Mouse (Mus musculus): ENCODE measurements around the gene Ebpl. TPM values are rescaled to one million over a fixed set of nuclear protein-coding genes. Genes with fewer than 3 reads are reported as not detected.

Gene Ebpl
- polyA plus RNA-seq (2015; fragmentation: Nextera tagmentation; extraction: Ambion mirVana) = 11.9 and 13.8 TPM in 2 replicates

GRCm38 (mm10) chr14:61360131-61360980 lies at the start of gene Ebpl:
Gene Ebpl (minus strand): TSS chr14:61360439.
- H3K4me1 ChIP-seq (ENCODE audit: control insufficient read depth, insufficient read depth, low read depth, low read length) = peaks cover 6% of the 10 kb centered on the region
- peak; percentile 97 for ATAC-seq

GRCm38 (mm10) chr14:61410020-61410419 lies 49.8 kb upstream of the Ebpl start:
- H3K27ac ChIP-seq (ENCODE audit: low read depth, low read length) = no peak overlapping the region
- ATAC-seq = no peak

More at GRCm38 (mm10) chr14:61360131-61360980, at the start of gene Ebpl:
- under 1% methylated on average over 33 of the region's 40 CpGs for WGBS
- H3K9me3 ChIP-seq (ENCODE audit: control insufficient read depth, low read length) = no peaks in the 10 kb centered on the region
- H3K27ac ChIP-seq (ENCODE audit: low read depth, low read length) = peak within 1 kb of the TSS; percentile 76
- H3K4me3 ChIP-seq (ENCODE audit: low read length) = peak within 1 kb of the TSS; percentile 59
- H3K4me2 ChIP-seq (ENCODE audit: low read length) = peak within 1 kb of the TSS; percentile 59
- no peaks in the 10 kb centered on the region for H3K27me3 ChIP-seq (replicated peaks; ENCODE audit: control insufficient read depth, insufficient read depth, low read length)
- H3K36me3 ChIP-seq (ENCODE audit: control insufficient read depth, insufficient read depth, low read length) = no peaks in the 10 kb centered on the region
- H3K9ac ChIP-seq (ENCODE audit: low read depth, low read length) = peak within 1 kb of the TSS; percentile 77

DNA sequence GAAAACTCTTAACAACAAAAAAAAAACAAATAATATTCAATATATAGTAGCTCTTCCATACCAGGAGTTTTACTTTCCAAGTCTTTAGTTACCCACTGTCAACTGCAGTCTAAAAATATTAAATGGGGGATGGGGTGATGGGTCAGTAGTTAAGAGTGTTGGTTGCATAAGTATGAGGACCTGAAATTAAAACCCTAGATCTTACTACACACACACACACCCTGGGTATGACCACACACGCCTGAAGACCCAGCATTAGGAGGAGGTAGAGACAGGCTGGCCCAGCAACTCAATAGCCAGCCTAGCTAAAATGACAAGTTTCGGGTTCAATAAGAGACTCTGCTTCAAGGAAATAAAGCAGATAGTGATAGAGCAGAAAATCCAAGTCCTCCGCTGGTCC lies 46.8 kb upstream of the Ebpl start:
- Histone ChIP-seq H3K4me3 (ENCODE audit: low read length) (no peak overlapping the region), H3K27me3 (replicated peaks; ENCODE audit: control insufficient read depth, insufficient read depth, low read length) (no peaks in the 10 kb centered on the region), H3K4me2 (ENCODE audit: low read length) (no peak overlapping the region), H3K36me3 (ENCODE audit: control insufficient read depth, insufficient read depth, low read length) (no peaks in the 10 kb centered on the region), H3K27ac (ENCODE audit: low read depth, low read length) (no peak overlapping the region), H3K4me1 (ENCODE audit: control insufficient read depth, insufficient read depth, low read depth, low read length) (no peaks in the 10 kb centered on the region; the same call in 1 of the 2 replicates), H3K9ac (ENCODE audit: low read depth, low read length) (no peak overlapping the region), H3K9me3 (ENCODE audit: control insufficient read depth, low read length) (no peaks in the 10 kb centered on the region)
- WGBS = 96% methylated on average over 3 of the region's 3 CpGs
- no peak for ATAC-seq

More at GRCm38 (mm10) chr14:61410020-61410419, 49.8 kb upstream of the Ebpl start:
- H3K4me1 ChIP-seq (ENCODE audit: control insufficient read depth, insufficient read depth, low read depth, low read length) = peaks cover 4% of the 10 kb centered on the region
- H3K36me3 ChIP-seq (ENCODE audit: control insufficient read depth, insufficient read depth, low read length) = no peaks in the 10 kb centered on the region
- no peak overlapping the region for H3K4me2 ChIP-seq (ENCODE audit: low read length)
- H3K9me3 ChIP-seq (ENCODE audit: control insufficient read depth, low read length) = no peaks in the 10 kb centered on the region
- 91% methylated on average over 2 of the region's 2 CpGs for WGBS
- no peak overlapping the region for H3K9ac ChIP-seq (ENCODE audit: low read depth, low read length)
- H3K27me3 ChIP-seq (replicated peaks; ENCODE audit: control insufficient read depth, insufficient read depth, low read length) = no peaks in the 10 kb centered on the region
- no peak overlapping the region for H3K4me3 ChIP-seq (ENCODE audit: low read length)

GRCm38 (mm10) chr14:61405761-61406160 lies 45.5 kb upstream of the Ebpl start:
- no peak overlapping the region for H3K9ac ChIP-seq (ENCODE audit: low read depth, low read length)
- no peak overlapping the region for H3K4me3 ChIP-seq (ENCODE audit: low read length)
- H3K9me3 ChIP-seq (ENCODE audit: control insufficient read depth, low read length) = no peaks in the 10 kb centered on the region
- no peaks in the 10 kb centered on the region for H3K27me3 ChIP-seq (replicated peaks; ENCODE audit: control insufficient read depth, insufficient read depth, low read length)
- H3K36me3 ChIP-seq (ENCODE audit: control insufficient read depth, insufficient read depth, low read length) = no peaks in the 10 kb centered on the region; the same call in 1 of the 2 replicates
- ATAC-seq = no peak
- H3K4me1 ChIP-seq (ENCODE audit: control insufficient read depth, insufficient read depth, low read depth, low read length) = no peaks in the 10 kb centered on the region; the same call in 1 of the 2 replicates
- H3K4me2 ChIP-seq (ENCODE audit: low read length) = no peak overlapping the region
- H3K27ac ChIP-seq (ENCODE audit: low read depth, low read length) = no peak overlapping the region

GRCm38 (mm10) chr14:61404941-61405340 lies 44.7 kb upstream of the Ebpl start:
- no peak overlapping the region for H3K4me3 ChIP-seq (ENCODE audit: low read length)
- H3K27me3 ChIP-seq (replicated peaks; ENCODE audit: control insufficient read depth, insufficient read depth, low read length) = no peaks in the 10 kb centered on the region
- ATAC-seq = no peak
- no peak overlapping the region for H3K4me2 ChIP-seq (ENCODE audit: low read length)
- no peak overlapping the region for H3K27ac ChIP-seq (ENCODE audit: low read depth, low read length)
- no peaks in the 10 kb centered on the region for H3K9me3 ChIP-seq (ENCODE audit: control insufficient read depth, low read length)
- H3K9ac ChIP-seq (ENCODE audit: low read depth, low read length) = no peak overlapping the region
- H3K36me3 ChIP-seq (ENCODE audit: control insufficient read depth, insufficient read depth, low read length) = no peaks in the 10 kb centered on the region; the same call in none of the 2 replicates
- no peaks in the 10 kb centered on the region; the same call in 1 of the 2 replicates for H3K4me1 ChIP-seq (ENCODE audit: control insufficient read depth, insufficient read depth, low read depth, low read length)
- whole genome bisulfite sequencing = 96% methylated on average over 3 of the region's 3 CpGs

GRCm38 (mm10) chr14:61394745-61395144 lies 34.5 kb upstream of the Ebpl start:
- no peaks in the 10 kb centered on the region for H3K27me3 ChIP-seq (replicated peaks; ENCODE audit: control insufficient read depth, insufficient read depth, low read length)
- H3K9ac ChIP-seq (ENCODE audit: low read depth, low read length) = no peak overlapping the region

DNA sequence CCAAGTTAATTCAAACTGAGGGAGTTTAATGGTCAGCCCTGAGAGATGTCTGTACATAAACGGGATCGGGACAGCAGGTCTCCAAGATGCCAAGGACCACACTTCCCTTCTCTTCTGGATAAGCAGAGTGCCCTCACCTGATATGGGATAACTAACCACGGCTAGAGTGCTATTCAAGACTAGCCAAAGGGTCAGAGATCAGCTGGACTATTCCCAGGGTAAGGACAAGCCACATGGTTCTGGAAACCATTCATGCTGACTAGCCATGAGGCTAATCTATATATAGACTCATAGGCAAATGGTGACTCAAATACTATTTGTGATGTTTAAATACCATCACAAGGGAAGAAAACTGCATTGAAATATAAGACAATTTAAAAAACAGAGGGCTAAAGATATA lies 30.3 kb upstream of the Ebpl start:
- H3K36me3 ChIP-seq (ENCODE audit: control insufficient read depth, insufficient read depth, low read length) = no peaks in the 10 kb centered on the region; the same call in none of the 2 replicates
- 84% methylated on average over 3 of the region's 3 CpGs for WGBS
- no peak overlapping the region for H3K4me2 ChIP-seq (ENCODE audit: low read length)
- no peaks in the 10 kb centered on the region for H3K27me3 ChIP-seq (replicated peaks; ENCODE audit: control insufficient read depth, insufficient read depth, low read length)
- ATAC-seq = no peak
- no peak overlapping the region for H3K9ac ChIP-seq (ENCODE audit: low read depth, low read length)
- H3K9me3 ChIP-seq (ENCODE audit: control insufficient read depth, low read length) = no peaks in the 10 kb centered on the region
- H3K27ac ChIP-seq (ENCODE audit: low read depth, low read length) = no peak overlapping the region
- H3K4me3 ChIP-seq (ENCODE audit: low read length) = no peak overlapping the region
- H3K4me1 ChIP-seq (ENCODE audit: control insufficient read depth, insufficient read depth, low read depth, low read length) = no peaks in the 10 kb centered on the region

More at GRCm38 (mm10) chr14:61394745-61395144, 34.5 kb upstream of the Ebpl start:
- Histone ChIP-seq H3K4me1 (ENCODE audit: control insufficient read depth, insufficient read depth, low read depth, low read length) (no peaks in the 10 kb centered on the region), H3K9me3 (ENCODE audit: control insufficient read depth, low read length) (no peaks in the 10 kb centered on the region), H3K4me2 (ENCODE audit: low read length) (no peak overlapping the region), H3K4me3 (ENCODE audit: low read length) (no peak overlapping the region), H3K27ac (ENCODE audit: low read depth, low read length) (no peak overlapping the region), H3K36me3 (ENCODE audit: control insufficient read depth, insufficient read depth, low read length) (no peaks in the 10 kb centered on the region; the same call in none of the 2 replicates)
- ATAC-seq = no peak
- 82% methylated on average over 6 of the region's 6 CpGs for WGBS

DNA sequence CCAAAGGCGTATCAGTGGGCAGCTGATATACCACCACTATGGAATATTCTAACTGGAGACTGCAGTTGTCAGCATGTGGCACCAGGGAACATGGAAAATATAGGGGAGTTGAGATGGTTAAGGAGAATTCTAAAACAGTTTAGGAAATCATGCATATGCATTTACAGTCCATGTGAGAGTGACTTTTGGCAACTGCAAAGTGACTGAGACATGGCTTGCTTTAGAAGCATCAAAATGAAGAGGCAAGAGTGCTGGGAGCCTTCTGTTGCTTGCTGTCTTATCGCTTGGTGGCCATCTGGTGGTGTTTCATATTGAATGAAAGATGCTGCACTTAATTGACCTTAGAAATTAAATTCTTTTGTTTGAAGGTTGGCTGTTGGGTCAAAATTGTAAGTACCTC lies 7.1 kb upstream of the Ebpl start:
- no peak overlapping the region for H3K4me3 ChIP-seq (ENCODE audit: low read length)
- no peaks in the 10 kb centered on the region for H3K4me1 ChIP-seq (ENCODE audit: control insufficient read depth, insufficient read depth, low read depth, low read length)
- WGBS = 80% methylated on average over 2 of the region's 2 CpGs
- ATAC-seq = no peak
- H3K27ac ChIP-seq (ENCODE audit: low read depth, low read length) = no peak overlapping the region
- H3K4me2 ChIP-seq (ENCODE audit: low read length) = no peak overlapping the region
- no peak overlapping the region for H3K9ac ChIP-seq (ENCODE audit: low read depth, low read length)
- H3K36me3 ChIP-seq (ENCODE audit: control insufficient read depth, insufficient read depth, low read length) = peaks cover 22% of the 10 kb centered on the region
- H3K9me3 ChIP-seq (ENCODE audit: control insufficient read depth, low read length) = no peaks in the 10 kb centered on the region
- H3K27me3 ChIP-seq (replicated peaks; ENCODE audit: control insufficient read depth, insufficient read depth, low read length) = no peaks in the 10 kb centered on the region

- ATAC-seq = no peak
- no peak overlapping the region for H3K4me3 ChIP-seq (ENCODE audit: low read length)
- no peak overlapping the region for H3K27ac ChIP-seq (ENCODE audit: low read depth, low read length)
- no peaks in the 10 kb centered on the region for H3K27me3 ChIP-seq (replicated peaks; ENCODE audit: control insufficient read depth, insufficient read depth, low read length)
- no peak overlapping the region for H3K9ac ChIP-seq (ENCODE audit: low read depth, low read length)
- H3K4me1 ChIP-seq (ENCODE audit: control insufficient read depth, insufficient read depth, low read depth, low read length) = peaks cover 6% of the 10 kb centered on the region
- H3K4me2 ChIP-seq (ENCODE audit: low read length) = no peak overlapping the region
- 84% methylated on average over 3 of the region's 3 CpGs for WGBS
- H3K36me3 ChIP-seq (ENCODE audit: control insufficient read depth, insufficient read depth, low read length) = peaks cover 9% of the 10 kb centered on the region
- H3K9me3 ChIP-seq (ENCODE audit: control insufficient read depth, low read length) = no peaks in the 10 kb centered on the region
Observed at GRCm38 (mm10) chr14:61364656-61365055, 4.4 kb upstream of the Ebpl start.

Data from hindbrain, embryonic 16.5 days (tissue).